Mouse (Mus musculus): ENCODE measurements around the gene Sugct.
A peak's percentile ranks its signal among the peaks of the same experiment; 100 is the strongest.

The Sugct gene

DNA sequence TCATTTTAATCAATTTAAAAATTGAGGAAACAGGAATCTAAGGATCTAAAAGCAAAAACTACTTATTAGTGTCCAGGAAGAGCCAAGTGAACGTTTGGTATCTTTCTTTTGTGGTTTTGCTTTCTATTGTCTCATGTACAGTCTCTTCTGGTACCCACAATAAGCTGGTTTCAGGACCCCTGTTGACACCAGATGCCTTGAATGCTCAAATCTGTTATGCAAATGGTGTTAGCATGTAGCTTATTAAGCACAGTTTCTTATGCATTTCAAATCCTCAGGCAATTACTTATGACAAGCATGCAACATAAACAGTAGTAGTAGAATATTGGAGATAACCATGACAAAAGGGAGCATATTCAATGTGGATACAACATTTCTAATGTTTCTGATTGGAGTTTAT, 407.0 kb downstream of the Sugct start:
- no peak for DNase-seq

DNA sequence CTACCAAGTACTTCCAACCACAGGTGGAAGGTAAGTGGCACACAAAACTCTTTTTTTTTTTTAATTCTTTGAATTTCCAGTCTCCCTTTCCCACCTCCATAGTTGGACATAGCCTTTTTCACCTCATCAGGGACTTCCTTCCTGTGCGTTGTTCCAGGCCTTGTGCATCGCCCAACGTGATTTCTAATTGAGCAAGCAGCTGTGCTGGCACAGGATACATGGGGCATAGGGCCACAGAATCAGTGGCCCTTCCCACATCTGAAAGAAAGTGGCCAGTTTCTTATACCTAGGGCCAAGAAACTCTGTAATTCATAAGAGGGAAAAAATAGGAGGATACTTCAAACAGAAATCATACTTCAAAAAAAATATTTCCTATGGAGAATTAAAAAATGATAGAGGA, 449.4 kb downstream of the Sugct start:
- DNase-seq = no peak

DNA sequence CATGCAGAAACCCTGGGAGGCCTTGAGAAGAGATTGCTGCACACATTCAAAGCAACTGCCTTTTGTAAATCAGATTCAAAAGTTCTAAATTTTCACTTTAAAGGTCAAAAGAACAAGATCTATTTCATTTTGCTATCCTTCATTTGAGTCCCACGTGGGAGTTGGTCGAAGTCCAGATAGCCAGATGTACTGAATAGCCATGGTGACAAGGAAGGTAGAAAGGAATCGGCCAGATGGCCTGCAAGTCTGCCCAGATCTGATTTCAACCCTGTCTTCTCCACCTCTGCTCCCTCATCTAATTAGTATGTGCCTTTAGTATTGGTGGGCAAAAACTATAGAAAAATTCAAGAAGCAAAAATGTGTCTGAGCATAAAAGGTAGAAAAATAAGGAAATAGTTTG, 478.8 kb downstream of the Sugct start:
- DNase-seq = no peak

DNA sequence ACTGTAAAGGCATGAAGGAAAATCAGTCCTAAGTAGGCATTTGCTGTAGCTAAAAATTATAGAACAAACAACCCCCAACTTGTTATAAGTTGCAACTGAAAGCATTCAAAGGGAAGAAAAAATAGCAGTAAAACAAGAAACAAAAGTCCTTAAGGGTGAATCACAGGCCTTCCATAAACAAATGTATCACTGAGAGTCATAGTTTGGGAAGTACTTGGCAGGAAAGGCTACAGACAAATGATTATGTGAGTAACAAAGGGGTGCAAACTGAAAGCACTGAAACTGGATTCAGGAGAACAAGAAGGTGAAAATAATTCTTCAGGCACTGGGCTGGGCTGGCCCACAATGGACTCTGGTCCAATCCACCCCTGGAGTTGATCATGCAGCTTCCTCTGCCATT, 482.7 kb downstream of the Sugct start:
- DNase-seq = no peak

DNA sequence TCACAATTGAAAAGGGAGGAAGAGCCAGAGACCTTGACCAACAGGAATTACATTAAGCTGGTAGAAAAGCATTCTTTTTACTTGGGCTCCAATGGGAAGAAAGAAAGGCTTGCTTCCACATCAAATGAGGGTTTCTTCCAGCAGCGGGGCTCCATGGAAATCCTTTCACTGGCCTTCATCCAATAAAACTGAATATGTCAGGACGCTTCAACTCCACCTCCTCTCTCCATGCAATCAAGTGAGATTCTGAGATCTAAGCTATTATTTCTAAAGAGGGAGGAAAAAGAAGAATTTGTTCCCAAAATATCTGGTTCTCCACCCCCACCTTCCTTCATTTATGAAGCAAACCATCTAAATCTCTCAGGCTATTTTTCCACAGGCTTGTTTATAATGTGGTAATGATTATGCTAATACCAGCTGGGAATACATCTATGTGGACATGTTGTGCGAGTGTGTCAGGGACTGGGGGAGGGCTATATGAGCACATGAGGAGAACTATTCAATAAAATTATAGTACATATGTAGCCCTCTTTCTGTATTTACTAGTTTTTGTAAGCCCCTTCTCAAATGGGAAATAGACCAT, 505.1 kb downstream of the Sugct start:
- DNase-seq = no peak

DNA sequence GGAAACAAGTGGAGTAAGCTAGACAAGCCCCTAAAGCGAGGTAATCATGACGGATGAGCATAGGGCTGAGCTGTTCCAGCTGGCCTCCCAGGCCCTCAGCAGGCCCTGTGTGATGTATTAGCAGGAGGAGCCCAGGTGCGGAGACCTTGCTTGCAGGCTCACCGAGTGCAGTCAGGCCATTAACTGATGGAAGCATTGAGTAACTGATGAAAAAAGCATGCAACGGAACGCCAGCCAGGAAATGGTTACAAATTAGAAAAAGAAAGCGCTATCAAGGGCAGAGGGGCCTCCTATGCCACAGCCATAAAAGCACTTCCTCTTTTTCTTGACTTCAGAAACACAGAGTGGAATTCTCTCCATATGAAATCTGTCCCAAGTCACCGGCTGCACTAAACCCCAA, 510.1 kb downstream of the Sugct start:
- DNase-seq = no peak

DNA sequence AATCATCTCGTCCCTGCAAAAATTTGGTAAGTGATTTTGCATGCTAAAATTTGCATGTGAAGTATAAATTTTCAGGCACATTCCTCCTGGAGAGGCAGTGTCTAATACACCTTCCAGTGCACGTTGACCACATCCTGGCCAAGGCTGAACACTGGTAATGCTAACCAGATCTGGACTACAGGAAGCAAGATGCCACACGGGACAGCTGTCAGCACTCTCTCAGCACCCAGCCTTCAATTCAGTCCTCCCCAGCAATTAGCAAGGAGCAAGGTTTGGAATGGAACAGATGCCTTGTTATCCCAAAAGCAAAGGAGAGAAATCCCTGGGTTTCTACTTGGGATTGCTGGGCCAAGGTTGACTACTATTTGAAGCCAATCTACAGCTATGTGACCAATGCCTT, 529.4 kb downstream of the Sugct start:
- DNase-seq = no peak

DNA sequence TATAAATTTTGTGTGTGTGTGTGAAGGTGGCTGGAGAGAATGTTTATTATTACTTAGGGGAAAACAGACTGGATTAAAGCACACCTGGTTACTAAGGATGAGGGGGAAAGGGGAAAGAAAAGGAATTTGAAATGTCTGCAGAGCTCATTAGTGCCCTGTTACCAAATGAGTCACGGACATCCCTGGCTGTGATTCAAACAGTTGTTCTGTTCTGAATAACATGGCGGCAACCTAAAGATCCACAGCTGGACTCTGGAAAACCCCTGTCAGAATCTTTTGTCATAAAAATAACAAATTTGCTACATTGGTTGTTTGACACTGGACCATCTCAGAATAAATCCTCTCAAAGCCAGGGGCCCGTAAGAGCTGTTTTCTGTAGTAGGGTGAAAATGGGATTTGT, 530.6 kb downstream of the Sugct start:
- DNase-seq = no peak

DNA sequence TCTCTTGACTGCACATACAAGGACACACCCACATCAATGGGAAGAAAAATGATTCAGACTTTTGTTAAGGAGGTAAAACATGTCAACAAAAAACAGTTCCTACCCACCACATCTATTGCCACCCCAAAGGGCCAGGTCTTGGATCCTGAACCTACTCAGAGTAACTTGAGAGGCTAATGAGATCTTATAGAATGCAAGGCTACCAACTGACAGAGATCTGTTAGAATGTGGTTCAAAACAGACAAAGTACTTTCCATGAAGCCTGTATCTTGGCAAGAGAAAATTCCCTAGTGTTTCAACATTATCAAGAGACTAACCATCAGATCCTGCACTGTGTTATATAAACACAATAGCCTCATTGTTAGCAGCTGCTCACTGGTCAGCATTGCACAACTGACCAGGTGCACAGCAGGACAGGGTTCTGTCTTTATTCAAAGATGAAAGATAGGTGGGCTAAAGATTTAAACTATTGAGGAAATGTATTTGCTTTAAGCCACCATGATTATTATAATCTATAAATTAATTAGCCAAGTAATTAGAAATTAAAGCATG, 548.8 kb downstream of the Sugct start:
- no peak for DNase-seq

DNA sequence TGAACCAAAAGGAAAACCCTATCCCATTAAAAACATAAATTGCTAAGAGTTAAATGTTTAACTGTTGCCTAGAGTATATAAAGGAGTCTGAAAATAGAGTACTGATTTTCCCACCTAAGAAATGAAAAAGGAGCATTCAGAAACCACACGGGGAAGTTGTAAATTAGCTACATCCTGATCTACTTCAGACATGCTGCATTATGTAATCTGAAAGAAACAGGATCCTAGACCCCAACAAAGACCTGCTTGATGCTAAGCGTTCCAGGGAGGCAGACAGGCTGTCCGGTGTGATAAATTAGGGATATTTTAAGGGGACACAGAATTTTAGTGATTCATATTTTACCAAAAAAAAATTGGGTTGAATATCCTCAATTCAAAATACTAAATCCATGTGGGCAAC, 579.3 kb downstream of the Sugct start:
- no peak for DNase-seq

DNA sequence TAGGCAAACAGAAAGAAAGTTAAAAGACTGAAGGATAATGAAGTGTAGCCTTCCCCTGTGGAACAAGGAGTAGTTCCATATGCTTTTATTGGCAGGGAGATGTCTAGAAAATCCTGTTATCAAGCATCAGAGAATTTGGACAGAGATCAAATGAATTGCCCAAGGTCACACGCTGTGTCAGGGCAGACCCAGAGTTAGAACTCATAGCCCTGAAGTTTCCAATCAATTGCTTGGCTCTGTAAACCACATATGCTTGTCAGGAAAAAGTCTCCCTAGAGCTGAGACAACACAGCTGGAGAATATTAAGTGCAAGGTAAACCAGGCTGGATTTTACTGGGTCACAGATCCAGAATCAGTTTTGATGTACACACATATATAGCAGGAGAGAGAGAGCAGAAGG, 593.0 kb downstream of the Sugct start:
- DNase-seq = no peak

DNA sequence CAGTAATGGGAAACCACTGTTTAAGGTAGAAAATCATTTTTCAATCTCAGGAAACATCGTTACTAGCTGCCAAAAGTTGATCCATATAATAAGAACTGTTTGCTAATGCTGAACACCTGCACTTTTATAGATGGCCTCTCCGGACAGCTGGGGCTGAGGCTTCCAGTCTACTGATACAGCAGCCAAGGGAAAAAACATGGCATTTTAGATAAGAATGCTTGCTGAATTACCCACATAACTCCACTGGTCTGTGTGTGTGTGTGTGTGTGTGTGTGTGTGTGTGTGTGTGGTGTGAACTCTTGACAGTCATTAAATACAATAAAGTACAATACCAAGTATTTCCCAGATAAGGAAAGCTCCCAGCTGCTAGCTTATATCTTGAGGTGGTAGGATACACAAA, 608.8 kb downstream of the Sugct start:
- no peak for DNase-seq

DNA sequence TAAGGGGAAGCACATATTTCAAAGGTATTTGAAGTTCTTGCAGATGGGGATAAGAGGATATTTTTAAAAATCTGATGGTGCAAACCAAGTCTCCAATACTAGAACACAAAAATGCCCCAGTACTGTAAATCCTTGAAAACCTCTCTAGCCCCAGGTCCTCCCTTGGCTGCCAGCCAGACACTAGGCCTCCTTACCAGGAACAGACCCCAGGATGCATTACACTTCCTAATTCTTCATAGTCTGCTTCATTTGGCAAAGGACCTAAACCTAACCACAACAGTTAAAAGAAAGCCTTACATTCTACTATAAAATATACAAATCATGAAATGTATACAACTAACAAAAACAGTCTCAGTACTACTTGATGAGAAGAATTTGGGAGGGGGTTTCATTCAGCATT, 609.2 kb downstream of the Sugct start:
- DNase-seq = peak; percentile 2

DNA sequence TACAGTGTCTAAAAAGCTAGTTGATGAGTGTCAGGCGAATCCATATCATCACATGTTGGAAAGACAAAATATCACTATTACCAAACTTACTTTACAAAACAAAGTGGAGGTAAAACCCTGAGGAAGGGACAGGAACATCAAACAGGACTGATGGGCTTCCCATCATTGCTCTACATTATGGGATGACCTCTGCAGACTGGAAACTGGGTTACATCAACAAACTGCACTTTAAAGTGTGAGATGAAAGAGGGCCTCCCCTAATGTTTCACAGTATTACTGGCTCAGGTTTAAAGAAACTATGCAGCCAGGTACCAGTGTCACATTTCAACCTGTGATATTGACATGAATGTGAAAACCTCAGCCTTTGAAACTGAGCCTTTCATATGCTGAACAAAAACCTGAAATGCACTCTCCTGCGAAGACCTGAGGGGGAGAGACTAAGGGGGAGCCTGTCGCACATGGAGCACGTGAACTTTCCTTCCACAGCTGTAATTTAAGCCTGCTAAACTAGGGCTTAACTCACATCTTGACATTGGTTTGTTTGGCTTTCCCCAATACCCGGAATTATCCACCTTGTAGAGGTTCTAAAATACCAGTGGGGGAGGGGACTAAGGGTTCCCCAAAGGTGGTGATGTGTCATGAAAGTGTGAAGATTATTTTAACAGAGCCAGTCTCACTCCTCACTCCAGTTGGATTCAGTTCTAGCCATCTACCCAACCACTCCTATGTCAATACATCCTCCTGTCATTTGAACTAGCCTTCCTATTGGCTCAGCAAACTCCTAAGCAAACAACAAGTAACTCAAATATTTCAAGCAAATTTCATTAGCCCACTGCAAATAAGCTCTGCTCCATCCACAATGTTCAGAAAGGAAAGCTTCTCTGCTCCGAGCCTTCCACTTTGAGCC, 610.2 kb downstream of the Sugct start:
- DNase-seq = no peak

DNA sequence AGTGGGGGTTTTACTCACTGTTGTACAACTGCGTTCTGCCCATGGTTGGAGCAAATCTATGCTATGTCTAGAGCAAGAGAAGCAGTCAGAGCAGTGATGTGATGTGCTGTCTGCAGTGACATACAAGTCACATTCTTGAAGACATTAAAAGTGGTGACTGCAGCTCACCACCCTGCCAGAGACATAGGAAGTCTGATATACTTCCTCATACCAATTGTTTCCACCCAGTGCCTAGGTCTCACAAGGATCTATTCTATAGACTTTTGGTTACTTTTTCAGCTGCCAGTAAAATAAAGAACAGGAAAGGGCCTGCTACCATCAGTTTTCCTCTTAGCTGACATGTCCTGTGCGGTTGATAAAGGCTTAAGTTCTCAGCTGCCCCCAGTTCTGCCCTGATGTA, 613.7 kb downstream of the Sugct start:
- no peak for DNase-seq

DNA sequence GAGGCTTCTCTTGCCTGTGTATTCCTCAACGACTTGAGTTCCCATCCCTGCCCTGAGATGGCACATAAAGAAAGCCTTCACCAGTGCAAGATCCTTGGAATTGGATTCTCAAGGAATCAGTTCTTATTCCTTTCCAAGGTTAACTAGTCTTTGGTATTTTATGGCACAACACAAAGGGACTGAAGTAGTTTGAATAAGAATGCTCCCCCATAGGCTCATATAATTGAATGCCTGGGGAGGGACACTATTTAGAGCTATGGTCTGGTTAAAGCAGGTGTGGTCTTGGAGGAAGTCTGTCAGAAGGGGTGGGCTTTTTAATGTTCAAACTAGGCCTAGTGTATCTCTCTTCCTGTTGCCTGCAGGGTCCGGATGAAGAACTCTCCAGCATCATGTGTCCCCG, 629.8 kb downstream of the Sugct start:
- no peak for DNase-seq

DNA sequence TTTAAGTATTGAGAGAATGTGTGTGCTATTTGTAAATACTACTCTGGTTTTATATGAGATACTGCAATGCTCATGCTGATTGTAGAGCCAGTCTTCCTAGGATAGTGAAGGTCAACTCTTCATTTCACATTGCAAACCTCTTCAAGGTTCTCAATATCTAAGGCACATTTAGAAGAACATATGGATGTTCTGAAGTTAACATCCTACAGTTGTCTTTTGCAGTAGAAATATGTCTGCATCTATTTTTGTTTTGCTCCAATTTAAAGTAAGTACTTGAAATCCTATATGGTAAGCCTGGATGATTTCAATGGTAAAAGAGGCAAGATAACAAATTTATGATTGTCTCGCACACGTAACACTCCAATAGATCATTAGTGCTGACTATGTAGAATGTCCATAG, 638.7 kb downstream of the Sugct start:
- no peak for DNase-seq

DNA sequence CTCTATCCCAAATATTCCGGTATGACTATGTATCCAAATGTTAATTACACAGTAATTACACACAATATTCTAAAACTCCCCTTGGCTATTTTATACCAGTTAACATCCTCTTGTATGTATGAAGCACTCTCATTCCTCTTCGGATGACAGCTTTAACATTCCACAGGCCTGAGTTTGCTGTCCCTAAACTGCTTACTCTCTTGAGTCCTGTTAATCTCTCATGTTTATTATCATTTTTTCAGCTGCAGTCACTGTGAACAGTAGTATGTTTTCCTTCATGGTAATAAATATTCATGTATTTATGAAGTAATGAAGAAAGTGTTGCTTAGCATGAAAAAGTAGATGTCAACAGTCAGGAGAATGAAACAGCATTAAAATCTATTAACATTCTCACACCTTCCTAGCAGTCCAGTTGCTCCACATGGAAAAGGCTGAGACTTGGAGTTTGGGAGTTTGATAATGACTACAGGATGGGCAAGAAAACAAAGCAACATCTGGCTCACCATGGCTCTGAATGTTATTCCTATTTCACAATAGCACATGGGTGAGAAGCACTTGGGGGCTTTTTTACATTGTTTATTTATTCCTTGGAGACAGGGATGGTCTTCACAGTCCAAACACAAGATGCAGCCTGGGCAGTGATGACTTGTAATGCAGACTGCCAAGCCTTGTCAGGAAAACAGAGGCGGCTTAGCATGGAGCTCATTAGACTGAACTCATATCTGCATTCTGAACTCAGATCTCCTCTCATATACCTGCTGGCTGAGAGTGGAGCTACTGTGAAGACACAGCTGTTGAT, 651.7 kb downstream of the Sugct start:
- no peak for DNase-seq

DNA sequence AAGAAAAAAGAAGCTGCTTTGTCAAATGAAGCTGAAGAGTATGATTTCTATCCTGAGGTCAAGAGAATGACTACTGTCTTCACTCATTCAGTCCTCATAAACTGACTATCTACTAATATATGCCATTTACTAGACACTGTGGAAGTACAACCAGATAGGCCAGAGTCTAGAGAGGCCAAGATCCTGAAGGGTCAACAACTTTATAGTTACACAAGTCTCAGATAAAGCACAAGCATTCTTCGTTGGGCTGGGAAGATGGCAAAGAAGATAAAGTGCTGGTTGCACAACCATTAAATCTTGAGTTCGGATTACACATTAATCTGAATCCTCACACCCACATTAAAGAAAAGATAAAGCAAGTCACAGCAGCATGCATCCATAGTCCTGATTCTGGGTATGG, 653.0 kb downstream of the Sugct start:
- DNase-seq = no peak

DNA sequence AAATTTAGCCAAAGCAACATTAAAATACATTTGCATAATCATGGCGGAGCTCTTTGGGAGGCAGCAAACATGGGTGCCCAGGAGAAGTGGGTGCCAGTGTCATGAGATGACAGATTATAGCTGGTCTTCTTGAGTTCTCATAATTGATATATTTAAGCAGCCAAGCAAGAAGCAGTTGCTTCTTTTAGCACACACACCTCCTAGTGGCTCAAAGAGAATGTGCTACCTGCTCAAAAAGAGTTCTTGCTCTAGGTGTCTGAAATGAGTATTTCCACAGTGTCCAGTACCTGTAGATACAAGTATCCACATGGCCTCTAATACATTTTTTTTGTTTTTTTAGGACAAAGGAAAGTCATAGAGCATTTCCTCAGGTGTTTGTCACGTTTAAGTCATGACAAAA, 655.6 kb downstream of the Sugct start:
- DNase-seq = no peak

DNA sequence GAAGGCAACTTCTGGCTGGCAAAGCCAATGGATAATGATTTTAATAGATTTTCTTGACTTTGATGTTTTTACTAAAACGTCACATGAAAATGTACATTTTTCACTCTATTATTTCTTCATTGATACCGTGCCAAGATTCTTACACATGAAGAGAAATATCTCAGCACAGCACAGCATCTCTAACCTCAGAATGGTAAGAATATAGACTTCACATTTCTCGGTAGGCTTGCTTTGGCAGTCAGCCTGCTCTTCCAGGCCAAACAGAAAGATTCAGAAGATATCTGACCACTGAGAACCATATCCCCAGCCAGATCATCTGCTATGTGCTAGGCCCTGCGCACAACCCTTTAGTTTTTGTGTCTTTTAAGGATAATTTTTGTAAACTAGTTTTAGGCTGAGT, 657.0 kb downstream of the Sugct start:
- DNase-seq = no peak

DNA sequence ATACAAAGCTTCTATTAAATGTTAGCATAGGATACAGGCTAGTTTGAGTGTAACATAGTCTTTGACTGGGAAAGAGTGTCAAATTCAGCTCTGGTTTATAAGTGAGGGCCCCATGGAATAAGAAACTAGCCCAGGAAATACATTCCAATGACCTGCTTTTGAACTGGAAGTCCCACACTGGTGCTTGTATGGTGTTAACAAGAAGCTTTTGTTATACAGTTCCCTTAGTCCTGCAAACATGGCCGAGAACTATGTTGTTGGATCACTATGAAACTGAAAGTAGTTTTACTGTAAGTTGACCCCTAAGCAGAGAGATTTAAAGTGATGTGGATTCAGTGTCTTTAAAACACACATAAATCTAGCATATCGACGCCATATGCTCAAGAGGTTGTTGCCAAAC, 657.5 kb downstream of the Sugct start:
- no peak for DNase-seq

DNA sequence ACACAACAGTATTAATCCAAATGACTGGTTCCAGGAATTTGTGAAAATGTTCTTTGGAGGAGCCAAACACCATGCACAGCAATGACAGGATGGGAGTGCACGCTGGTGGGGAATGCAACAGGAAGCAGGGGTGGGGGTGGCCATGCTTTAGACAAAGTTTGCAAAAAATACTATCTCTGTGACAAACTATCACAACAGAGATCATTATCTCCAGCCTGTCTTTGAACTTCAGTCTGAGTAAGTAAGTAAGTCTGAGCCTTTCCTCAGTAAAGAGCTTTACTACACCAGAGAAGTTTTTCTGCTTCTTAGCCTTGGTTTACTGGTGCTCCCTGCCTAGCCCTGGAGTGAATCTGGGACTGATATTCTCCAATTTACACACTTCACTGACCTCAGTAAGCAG, 664.6 kb downstream of the Sugct start:
- DNase-seq = no peak

DNA sequence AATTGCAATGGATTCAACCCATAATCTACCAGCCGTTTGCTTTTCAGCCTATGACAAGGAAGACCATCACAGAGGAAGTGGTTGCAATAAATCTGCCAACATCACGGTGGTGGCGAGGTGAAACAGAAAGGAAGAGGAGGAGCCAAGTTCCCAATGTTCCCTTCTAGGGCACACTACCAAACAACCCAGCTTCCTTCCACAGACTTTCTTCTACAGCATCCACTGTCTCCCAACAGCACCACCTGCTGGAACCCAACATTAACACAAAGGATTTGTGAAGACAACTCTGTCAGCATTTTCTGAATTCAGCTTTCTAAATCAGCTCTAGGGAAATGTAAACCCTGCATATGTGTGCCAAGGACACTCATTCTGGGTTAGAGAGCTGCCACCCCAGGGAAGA, 666.8 kb downstream of the Sugct start:
- DNase-seq = peak; percentile 62
